Mouse (Mus musculus) ovary, postnatal 36 days (tissue): ENCODE data around the gene Anxa2.

Experiments
- DNase-seq: peaks from one replicate; pipeline ENCODE4 v3.0.0; 2022; ENCODE audit warnings: low spot score, mixed read lengths

Gene Anxa2

GRCm38 (mm10) chr9:69458982-69459381 is 5.6 kb downstream of the Anxa2 start:
- peak; percentile 71 for DNase-seq

GRCm38 (mm10) chr9:69459876-69460275 is 6.5 kb downstream of the Anxa2 start:
- no peak for DNase-seq

- no peak for DNase-seq
Measured at GRCm38 (mm10) chr9:69463046-69463445, 9.6 kb downstream of the Anxa2 start.

- no peak for DNase-seq
Measured at GRCm38 (mm10) chr9:69464109-69464756, 10.8 kb downstream of the Anxa2 start.

GRCm38 (mm10) chr9:69466098-69466497 is 12.7 kb downstream of the Anxa2 start:
- DNase-seq: no peak

DNA sequence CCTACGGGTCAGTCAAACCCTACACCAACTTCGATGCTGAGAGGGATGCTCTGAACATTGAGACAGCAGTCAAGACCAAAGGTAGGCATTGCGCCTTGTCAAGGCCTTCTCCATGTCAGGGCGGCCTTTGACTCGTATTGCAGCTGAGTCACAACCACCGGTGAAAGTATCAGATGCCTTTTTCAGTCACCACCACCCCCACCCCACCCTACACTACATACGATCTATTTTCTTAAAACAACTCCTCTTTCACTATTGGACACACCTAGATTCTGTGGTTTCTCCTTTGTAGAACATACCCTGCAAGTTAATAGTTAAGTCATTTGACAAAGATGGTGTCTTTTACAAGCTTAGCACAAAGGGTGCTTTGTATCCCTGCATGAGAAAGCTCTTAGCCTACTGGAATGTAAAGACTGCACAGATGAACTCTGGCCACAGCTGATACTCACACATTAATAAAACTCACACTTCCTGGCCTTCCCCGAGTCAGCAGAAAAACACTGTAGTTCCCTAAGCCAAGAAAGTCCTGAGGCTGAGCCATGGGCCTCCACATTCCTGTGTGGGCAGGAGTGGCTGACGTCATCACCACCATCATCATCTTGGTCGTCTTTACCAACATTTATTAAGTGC is 14.0 kb downstream of the Anxa2 start:
- DNase-seq: no peak

- DNase-seq: peak; percentile 69
Measured at GRCm38 (mm10) chr9:69468991-69469390, 15.6 kb downstream of the Anxa2 start.

GRCm38 (mm10) chr9:69470362-69470761 is 16.9 kb downstream of the Anxa2 start:
- DNase-seq: no peak

- DNase-seq: no peak
Measured at GRCm38 (mm10) chr9:69470921-69471320, 17.5 kb downstream of the Anxa2 start.

GRCm38 (mm10) chr9:69472724-69473123 is 19.3 kb downstream of the Anxa2 start:
- DNase-seq: peak; percentile 40

DNA sequence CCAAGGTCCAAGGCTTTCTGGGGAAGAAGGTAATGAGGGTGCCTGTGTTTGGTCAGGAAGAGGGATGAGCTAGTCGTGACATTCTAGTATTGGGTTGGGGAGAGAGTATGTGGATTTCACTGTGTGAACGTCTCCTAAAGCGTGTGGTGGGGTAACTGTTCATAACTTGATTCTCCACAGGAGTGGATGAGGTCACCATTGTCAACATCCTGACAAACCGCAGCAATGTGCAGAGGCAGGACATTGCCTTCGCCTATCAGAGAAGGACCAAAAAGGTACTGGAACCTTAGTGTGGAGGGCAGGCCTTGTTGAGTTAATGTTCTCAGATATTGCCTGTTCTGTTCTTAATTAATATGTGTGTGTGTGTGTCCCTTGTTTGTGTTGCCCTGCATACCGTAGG is 22.5 kb downstream of the Anxa2 start:
- no peak for DNase-seq

DNA sequence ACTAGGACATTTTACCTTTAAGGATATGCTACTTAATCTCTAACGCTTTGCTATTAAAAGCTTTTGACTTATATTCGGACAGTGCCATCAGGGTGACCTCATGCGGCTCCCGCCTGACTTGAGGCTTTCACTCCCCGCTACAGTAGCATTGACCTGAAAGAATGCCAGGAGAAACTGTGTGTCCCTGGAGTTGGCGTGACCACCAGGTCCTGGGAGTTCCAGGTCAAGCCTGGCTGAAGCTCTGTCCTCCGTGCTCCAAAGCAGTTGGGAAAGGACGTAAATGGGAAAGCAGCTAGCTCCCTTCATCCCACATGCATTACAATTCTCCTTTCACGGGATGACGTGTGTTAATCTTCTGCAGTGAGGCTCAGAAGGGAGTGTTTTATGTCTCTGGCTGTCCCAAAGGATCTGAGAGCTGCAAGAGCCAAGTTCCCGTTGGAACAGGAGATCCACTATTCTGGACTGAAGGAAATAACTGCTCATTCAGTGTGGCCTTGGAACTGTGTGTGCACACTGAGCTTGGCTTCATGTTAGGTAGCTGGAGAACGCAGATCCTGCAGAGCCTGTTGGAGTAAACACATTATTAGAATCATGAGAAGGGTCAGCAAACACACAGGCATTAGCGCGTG is 23.9 kb downstream of the Anxa2 start:
- no peak for DNase-seq

DNA sequence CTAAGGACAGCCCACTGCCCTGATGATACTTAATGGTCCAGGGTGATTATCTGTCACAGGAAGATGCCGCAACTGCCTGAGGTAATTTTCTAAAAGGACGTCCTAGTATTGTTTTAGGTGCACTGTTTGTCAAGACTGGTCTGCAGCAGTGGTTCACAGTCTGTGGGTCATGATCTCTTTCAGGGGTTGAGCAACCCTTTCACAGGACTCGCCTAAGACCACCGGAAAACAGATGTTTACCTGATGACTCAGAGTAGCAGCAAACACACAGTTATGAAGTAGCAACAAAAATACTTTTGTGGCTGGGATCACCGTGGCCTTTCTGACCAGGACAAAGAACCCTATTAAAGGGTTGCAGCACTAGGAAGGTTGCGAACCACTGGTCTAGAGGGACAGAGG is 24.4 kb downstream of the Anxa2 start:
- DNase-seq: no peak

DNA sequence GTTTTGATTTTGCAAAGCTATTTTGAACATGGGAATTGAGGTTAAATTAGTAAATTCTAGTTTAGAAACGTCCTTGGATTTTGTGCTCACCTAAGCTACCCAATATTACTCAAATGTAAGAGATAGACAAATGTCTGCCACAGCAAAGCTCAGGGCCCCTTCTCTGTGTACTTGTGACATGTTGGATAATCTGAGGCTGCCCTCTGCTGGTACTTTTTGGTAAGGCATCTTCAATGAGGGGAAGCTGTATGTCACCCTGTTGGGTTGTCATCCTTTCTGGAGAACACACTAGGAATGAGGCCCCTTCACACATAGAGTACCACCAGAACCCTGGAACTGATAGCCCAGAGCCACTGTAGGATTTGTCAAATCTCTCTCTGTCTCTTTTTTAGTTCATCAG is 26.9 kb downstream of the Anxa2 start:
- DNase-seq: peak; percentile 58

DNA sequence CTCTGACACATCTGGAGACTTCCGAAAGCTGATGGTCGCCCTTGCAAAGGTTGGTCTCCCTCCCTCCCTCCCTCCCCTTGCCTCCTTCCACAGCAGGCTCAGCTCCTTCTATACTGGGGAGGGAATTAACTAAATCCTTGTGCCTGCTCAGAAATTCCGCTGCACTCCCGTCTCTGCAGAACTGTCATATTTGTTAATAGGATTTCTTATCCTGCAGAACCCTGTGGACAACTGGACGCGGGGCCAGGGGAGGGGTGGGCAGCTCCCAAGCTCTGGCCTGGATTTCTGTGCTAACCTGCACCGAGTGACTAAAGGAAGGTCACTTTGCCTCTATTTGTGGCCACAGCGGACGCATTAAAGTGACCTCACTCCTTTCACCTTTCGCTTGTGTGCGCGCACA is 30.4 kb downstream of the Anxa2 start:
- no peak for DNase-seq

DNA sequence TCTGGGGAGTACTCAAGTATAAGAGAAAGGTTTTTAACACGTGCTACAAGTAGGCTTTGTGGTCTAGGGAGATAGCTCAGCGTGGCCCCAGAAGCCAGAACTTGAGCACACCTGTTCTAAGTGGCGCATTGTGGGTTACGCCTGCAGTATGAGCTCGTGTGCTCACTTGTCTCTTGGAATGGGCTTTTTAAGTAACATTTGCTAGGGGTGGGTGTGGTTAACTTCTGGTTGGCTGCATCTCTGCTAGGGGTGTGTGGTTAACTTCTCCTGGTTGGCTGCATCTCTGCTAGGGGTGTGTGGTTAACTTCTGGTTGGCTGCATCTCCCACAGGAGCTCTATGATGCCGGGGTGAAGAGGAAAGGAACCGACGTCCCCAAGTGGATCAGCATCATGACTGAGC is 32.7 kb downstream of the Anxa2 start:
- DNase-seq: no peak

GRCm38 (mm10) chr9:69488510-69488909 is 35.1 kb downstream of the Anxa2 start:
- DNase-seq: peak; percentile 56

DNA sequence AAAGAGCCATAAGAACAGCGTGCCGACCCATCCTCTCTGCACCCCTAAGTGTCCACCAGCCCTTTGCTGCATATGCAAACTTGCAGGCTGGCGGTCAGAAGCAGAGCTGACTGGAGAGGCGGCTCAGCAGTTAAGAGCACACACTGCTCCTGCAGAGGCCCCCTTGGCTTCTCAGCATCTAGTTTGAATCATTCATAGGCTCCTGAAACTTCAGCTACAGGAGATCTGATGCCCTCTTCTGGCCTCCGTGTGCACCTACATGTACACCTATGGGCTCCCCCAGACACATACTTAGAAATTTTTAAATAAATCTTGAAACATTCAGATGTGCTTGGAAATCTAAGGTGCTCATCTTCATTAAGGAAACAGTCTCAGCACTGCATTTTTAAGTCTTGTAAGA is 35.6 kb downstream of the Anxa2 start:
- DNase-seq: no peak

DNA sequence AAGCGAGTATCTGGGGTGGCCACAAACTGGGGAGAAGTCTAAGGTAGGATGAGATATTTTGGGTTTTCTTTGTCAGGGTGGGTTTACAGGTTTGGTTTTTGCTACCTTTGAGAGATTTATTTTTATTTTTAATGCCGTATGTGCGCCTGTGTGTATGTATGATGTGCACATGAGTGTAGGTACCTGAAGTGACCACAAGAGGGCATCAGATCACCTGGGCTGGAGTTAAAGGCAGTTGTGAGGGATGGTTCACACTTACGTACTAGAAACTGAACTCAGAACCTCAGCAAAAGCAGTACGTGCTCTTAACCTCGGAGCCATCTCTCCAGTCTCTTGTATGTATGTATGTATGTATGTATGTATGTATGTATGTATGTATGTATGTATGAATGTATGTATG is 39.4 kb downstream of the Anxa2 start:
- no peak for DNase-seq

- peak; percentile 63 for DNase-seq
Measured at GRCm38 (mm10) chr9:69502504-69502903, 49.1 kb downstream of the Anxa2 start.

DNA sequence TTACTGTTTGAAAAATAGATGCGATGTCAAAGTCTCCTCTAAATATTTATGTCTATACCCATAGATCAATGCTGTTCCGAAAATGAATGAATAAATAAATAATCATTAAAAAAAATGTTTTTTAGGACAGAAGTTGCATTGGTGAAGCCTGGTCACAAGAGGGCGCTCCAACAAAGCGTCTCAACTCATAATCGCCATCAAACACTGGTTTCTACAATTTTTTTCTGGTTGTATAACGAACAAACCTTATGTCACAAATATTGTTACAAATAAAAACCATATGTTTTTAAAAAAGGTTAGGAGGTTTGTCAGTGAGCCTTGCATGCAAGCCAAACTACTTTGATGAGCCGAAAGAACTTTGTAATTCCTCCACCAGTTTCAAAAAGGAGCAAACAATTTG is 52.2 kb downstream of the Anxa2 start:
- DNase-seq: no peak

DNA sequence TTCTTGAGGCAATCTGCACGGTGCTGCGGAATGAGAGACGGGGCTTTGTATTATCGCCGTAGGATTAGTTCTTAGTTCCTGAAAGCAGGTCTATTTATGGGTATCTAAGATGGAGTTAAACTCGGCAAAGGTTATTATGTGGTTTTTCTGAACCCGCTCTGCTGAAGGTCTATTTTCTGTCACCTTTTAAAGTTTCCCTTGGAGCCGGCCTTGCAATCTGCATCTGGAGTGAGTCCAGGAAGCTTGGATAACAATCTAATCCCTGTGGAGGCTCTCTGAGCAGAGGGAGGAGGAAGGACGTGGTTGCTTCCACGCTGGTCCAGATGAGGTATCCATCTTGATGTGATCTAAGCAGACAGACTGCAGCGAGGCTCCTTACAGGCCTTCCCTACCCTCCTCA is 53.8 kb downstream of the Anxa2 start:
- DNase-seq: no peak

GRCm38 (mm10) chr9:69508016-69508415 is 54.6 kb downstream of the Anxa2 start:
- DNase-seq: no peak
